Comparison of ENCODE assay signal across 8 mouse cellular contexts in the genomic region with DNA sequence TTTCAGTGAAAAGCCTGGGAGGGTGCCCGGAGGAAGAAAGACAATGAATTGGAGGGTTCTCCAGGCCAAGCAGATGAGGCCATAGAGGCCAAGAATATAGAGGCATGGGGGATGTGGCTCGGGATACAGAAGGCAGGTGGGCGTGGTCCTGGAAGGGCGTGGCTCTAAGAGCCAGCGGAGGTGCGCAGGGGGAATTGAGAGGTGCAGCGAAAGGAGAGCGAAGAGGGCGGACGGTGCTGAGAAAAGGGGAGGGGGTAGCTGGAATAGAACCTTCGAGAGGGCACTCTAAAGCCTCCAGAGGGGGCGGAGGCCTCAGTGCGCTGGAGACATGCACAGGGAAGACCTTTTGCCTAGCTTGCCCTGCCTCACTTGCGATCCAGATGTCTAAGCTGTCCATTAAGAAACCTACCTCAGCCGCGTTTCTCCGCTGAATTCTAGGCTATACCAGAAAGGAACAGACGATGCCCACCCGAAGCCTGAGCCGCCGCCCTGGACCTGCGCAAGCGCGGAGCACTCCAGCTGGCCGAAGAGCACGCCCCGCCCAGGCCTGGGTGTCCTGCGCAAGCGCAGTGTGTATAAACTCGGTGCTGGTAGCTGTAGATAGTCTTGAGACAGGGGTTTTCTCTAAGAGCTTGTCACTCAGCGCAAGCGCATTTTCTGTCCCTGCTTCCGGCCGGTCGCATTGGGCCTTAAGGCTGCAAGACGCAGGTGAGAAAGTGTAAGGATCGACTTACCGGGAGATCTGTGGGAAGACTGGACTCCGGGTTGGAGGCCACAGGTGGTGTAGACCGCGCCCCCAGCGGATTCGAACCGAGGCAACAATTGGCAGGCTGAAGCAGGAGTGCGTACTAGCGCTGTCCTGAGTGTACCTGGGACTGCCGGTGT. TPM values are rescaled to one million over a fixed set of nuclear protein-coding genes. Genes with fewer than 3 reads are reported as not detected.
DNase-seq lines count a peak whose midpoint lies in the region; ATAC-seq and TF ChIP-seq lines count a peak whose summit lies in the region.

A gene (minus strand): TSS at position 525 of the 885 bp plus-strand sequence.

- H3K36me3 ChIP-seq in hindbrain, embryonic 10.5 days = peaks cover 5% of the 10 kb centered on the region; the same call in 1 of the 2 replicates
- no peaks in the 10 kb centered on the region for H3K36me3 ChIP-seq in lung, postnatal 0 days (ENCODE audit: insufficient read depth, low read length)

- no peaks in the 10 kb centered on the region for H3K9me3 ChIP-seq in hindbrain, embryonic 10.5 days
- H3K9me3 ChIP-seq in lung, postnatal 0 days (ENCODE audit: low read length) = no peaks in the 10 kb centered on the region

- TF ChIP-seq EP300 in lung, postnatal 0 days (IDR thresholded peaks at IDR 0.05) = no peak

- peak within 1 kb of the TSS; percentile 92 for H3K27ac ChIP-seq in hindbrain, embryonic 10.5 days
- H3K27ac ChIP-seq in lung, postnatal 0 days (ENCODE audit: low read length) = peak within 1 kb of the TSS; percentile 86

- peak; percentile 96 for DNase-seq in MN1 (ENCODE audit: low spot score)
- peak; percentile 85 for DNase-seq in cerebellum, adult 9-10 months
- peak; percentile 92 for DNase-seq in hindbrain, embryonic 10.5 days (ENCODE audit: low spot score)
- DNase-seq in layer of hippocampus, adult 9-11 months = peak; percentile 90
- peak; percentile 97 for DNase-seq in lung, postnatal 0 days (ENCODE audit: low spot score)
- DNase-seq in ovary, postnatal 14 days (ENCODE audit: low spot score) = peak; percentile 88
- peak; percentile 90 for DNase-seq in thymus, postnatal 14 days

- peak within 1 kb of the TSS; percentile 39 for H3K9ac ChIP-seq in lung, postnatal 0 days (replicated peaks; ENCODE audit: low read depth)

- peaks cover 31% of the 10 kb centered on the region for H3K4me1 ChIP-seq in hindbrain, embryonic 10.5 days (replicated peaks)
- H3K4me1 ChIP-seq in lung, postnatal 0 days (ENCODE audit: insufficient read depth, low read depth, low read length) = 0 out of 2 replicates have a peak, but pooled peaks cover 2% of the 10 kb centered on the region

- ATAC-seq in frontal cortex, adult (ENCODE audit: low TSS enrichment) = peak; percentile 99
- ATAC-seq in lung, postnatal 0 days = peak; percentile 98

- under 1% methylated on average over 47 of the region's 47 CpGs for WGBS in hindbrain, embryonic 10.5 days
- under 1% methylated on average over 47 of the region's 47 CpGs for WGBS in lung, postnatal 0 days

- TF ChIP-seq CTCF in lung, postnatal 0 days (IDR thresholded peaks at IDR 0.05) = peak; percentile 45

- peak within 1 kb of the TSS; percentile 84 for H3K4me2 ChIP-seq in lung, postnatal 0 days (replicated peaks; ENCODE audit: low read depth, low read length)

- peak within 1 kb of the TSS; percentile 77 for H3K4me3 ChIP-seq in hindbrain, embryonic 10.5 days
- H3K4me3 ChIP-seq in lung, postnatal 0 days (ENCODE audit: low read depth, low read length) = peak within 1 kb of the TSS; percentile 80

- H3K27me3 ChIP-seq in hindbrain, embryonic 10.5 days (ENCODE audit: insufficient read depth, poor library complexity, severe bottlenecking) = 0 out of 2 replicates have a peak, but pooled peaks cover 4% of the 10 kb centered on the region
- no peaks in the 10 kb centered on the region for H3K27me3 ChIP-seq in lung, postnatal 0 days (replicated peaks; ENCODE audit: insufficient read depth, low read length)

RNA-seq across cellular contexts. Expression of the gene that starts here (rescaled TPM):
- polyA plus RNA-seq in hindbrain, embryonic 10.5 days (2016; fragmentation: Nextera tagmentation; extraction: Ambion mirVana) = 80.1 and 97.5 TPM in 2 replicates
- 50.8 and 58.8 TPM in 2 replicates for polyA plus RNA-seq in lung, postnatal 0 days (2015; fragmentation: Nextera tagmentation; extraction: Ambion mirVana)

Comparison
In these comparisons a context has a peak if more than half of its experiments do, and no peak if none do; other contexts are left out.
1. Peak in every context shown above with its lines: DNase-seq, ATAC-seq, H3K4me3 ChIP-seq and H3K27ac ChIP-seq.